Comparison of ENCODE assay signal across 24 mouse cellular contexts in genomic region chr7:67800547-67800946, GRCm38 (mm10). TPM values are rescaled to one million over a fixed set of nuclear protein-coding genes. Genes with fewer than 3 reads are reported as not detected.
"Had no signal": no experiment of that assay in that cellular context is flagged by ENCODE, and none has a peak within 500 bp of the region (broad histone marks: within the 10 kb centered on the region; RNA-seq: fewer than 3 reads in every experiment).

No protein-coding gene starts in this region.

- H3K9me3 ChIP-seq: heart, embryonic 12.5 days; hindbrain, embryonic 10.5 days; hindbrain, embryonic 12.5 days; intestine, embryonic 15.5 days; limb, embryonic 13.5 days; limb, embryonic 15.5 days; liver, embryonic 12.5 days had no signal

- H3K36me3 ChIP-seq: heart, embryonic 12.5 days; hindbrain, embryonic 10.5 days; hindbrain, embryonic 12.5 days; intestine, embryonic 15.5 days; limb, embryonic 13.5 days; limb, embryonic 15.5 days; liver, embryonic 12.5 days had no signal

- DNase-seq: gastrocnemius, adult 2 months; gastrocnemius, postnatal 10 days; gastrocnemius, postnatal 25 days; heart, postnatal 10 days; heart, postnatal 4 days; kidney, adult 18-20 months; kidney, adult 8-10 months; kidney, postnatal 10 days; kidney, postnatal 25 days; layer of hippocampus, adult 9-11 months; layer of hippocampus, postnatal 36 days; left cerebral cortex, postnatal 4 days had no signal

- H3K9ac ChIP-seq: heart, embryonic 12.5 days; hindbrain, embryonic 12.5 days; hindbrain, embryonic 14.5 days; intestine, embryonic 15.5 days; limb, embryonic 13.5 days; limb, embryonic 15.5 days; liver, embryonic 12.5 days; liver, embryonic 14.5 days had no signal

- H3K27ac ChIP-seq: gastrocnemius, adult 2 months; hindbrain, embryonic 10.5 days; hindbrain, embryonic 12.5 days; hindbrain, embryonic 14.5 days; intestine, embryonic 15.5 days; limb, embryonic 13.5 days; limb, embryonic 15.5 days; liver, embryonic 12.5 days; liver, embryonic 14.5 days had no signal

- H3K4me3 ChIP-seq: gastrocnemius, adult 2 months; heart, embryonic 12.5 days; hindbrain, embryonic 10.5 days; hindbrain, embryonic 12.5 days; intestine, embryonic 15.5 days; limb, embryonic 13.5 days; limb, embryonic 15.5 days; liver, embryonic 12.5 days had no signal

- H3K27me3 ChIP-seq: heart, embryonic 12.5 days; intestine, embryonic 15.5 days had no signal

- ATAC-seq: hindbrain, embryonic 16.5 days; inflammation-experienced regulatory T-cells, adult 6 months; intestine, embryonic 15.5 days; intestine, postnatal 0 days; liver, embryonic 12.5 days had no signal

- H3K4me2 ChIP-seq: heart, embryonic 12.5 days; hindbrain, embryonic 12.5 days; hindbrain, embryonic 14.5 days; intestine, embryonic 15.5 days; limb, embryonic 13.5 days; limb, embryonic 15.5 days; liver, embryonic 12.5 days had no signal

RNA-seq across cellular contexts. Expression of gene Synm, which starts 41.0 kb away (rescaled TPM):
- polyA plus RNA-seq: inflammation-experienced regulatory T-cells, adult 6 months had no signal
